Mouse (Mus musculus) kidney, postnatal 0 days (tissue): ENCODE measurements around the gene Cyb561d1. TPM values are rescaled to one million over a fixed set of nuclear protein-coding genes. Genes with fewer than 3 reads are reported as not detected.

Source experiments
- ATAC-seq: fragments of 200-750 bp; cut with Nextera tagmentation; replicated peaks from 2 replicates; pipeline ENCODE4 v1.8.0; 2017; ENCODE audit warnings: low read depth, moderate number of reproducible peaks, moderate TSS enrichment, moderate library complexity; ENCODE audit not compliant: low FRiP score
- DNase-seq: peaks from one replicate; pipeline ENCODE4 v3.0.0-alpha.2; 2016; ENCODE audit warnings: low spot score
- H3K27ac ChIP-seq: fragments of 300-500 bp; sonication (generic); 2 replicates; pipeline ENCODE4 v1.5.1; 2014; ENCODE audit warnings: mild to moderate bottlenecking
- H3K27me3 ChIP-seq: fragments of 300-500 bp; sonication (generic); 2 replicates; pipeline ENCODE4 v1.6.1; 2014; ENCODE audit warnings: low read length, mixed read lengths; ENCODE audit not compliant: insufficient read depth
- H3K36me3 ChIP-seq: fragments of 300-500 bp; sonication (generic); 2 replicates; pipeline ENCODE4 v1.6.1; 2014; ENCODE audit warnings: low read length, mixed read lengths; ENCODE audit not compliant: insufficient read depth
- H3K4me1 ChIP-seq: fragments of 300-500 bp; sonication (generic); replicated peaks from 2 replicates; pipeline ENCODE4 v1.6.1; 2014; ENCODE audit warnings: antibody characterized with exemption, low read length, mixed read lengths; ENCODE audit not compliant: insufficient read depth
- H3K4me2 ChIP-seq: fragments of 300-500 bp; sonication (generic); 2 replicates; pipeline ENCODE4 v1.6.1; 2014; ENCODE audit warnings: mild to moderate bottlenecking, low read length, moderate library complexity, mixed read lengths
- H3K4me3 ChIP-seq: fragments of 300-500 bp; sonication (generic); replicated peaks from 2 replicates; pipeline ENCODE4 v1.5.1; 2014; ENCODE audit warnings: low read depth, low read length
- H3K9ac ChIP-seq: fragments of 300-500 bp; sonication (generic); 2 replicates; pipeline ENCODE4 v1.6.1; 2014; ENCODE audit warnings: low read depth, low read length
- H3K9me3 ChIP-seq: fragments of 300-500 bp; sonication (generic); replicated peaks from 2 replicates; pipeline ENCODE4 v1.6.1; 2016; ENCODE audit warnings: low read length, inconsistent platforms, mixed read lengths
- CTCF ChIP-seq: IDR thresholded peaks from 2 replicates; pipeline ENCODE4 v1.5.1; 2016; ENCODE audit warnings: antibody characterized with exemption, low read depth, mild to moderate bottlenecking, moderate library complexity
- WGBS: fragments of 180-500 bp; shearing (Covaris S2); extraction: QIAGEN DNeasy Blood & Tissue Kit; methylation state at CpG from one replicate; pipeline ENCODE4 v1.1.7; 2014; 5-methylcytosine and 5-hydroxymethylcytosine counted together
- polyA plus RNA-seq: library from polyadenylated mRNA; unstranded; fragments of >200 nt; fragmentation: Nextera tagmentation; extraction: Ambion mirVana; gene quantifications from 2 replicates; pipeline ENCODE4 v1.2.1, GENCODE M21; 2015

Cyb561d1 gene
- polyA plus RNA-seq, 1 experiment from 2014 or later, result 3.4 TPM

DNA sequence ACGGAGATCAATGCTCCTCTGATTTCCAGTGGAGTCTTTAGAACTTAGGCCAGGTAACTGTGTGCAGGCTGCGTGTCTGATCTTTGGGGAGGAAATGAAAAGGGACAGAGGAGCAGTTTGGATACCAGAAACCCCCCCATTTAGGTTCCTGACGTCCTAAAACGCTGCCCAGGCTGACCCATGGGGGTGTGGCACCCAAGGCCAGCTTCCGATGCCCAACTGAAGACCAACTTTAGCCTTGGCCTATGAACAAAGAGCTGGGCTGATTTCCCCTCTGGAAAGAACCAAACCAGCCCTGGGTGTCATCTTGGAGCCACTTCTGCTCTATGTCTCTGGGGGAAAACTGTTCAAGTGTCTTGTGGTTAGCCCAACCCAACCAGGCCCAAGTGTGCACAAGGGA is 36.9 kb downstream of the Cyb561d1 start:
- H3K4me3 ChIP-seq, result no peak overlapping the region
- H3K27ac ChIP-seq, result no peak overlapping the region
- H3K27me3 ChIP-seq, result no peaks in the 10 kb centered on the region
- no peak overlapping the region for H3K4me2 ChIP-seq
- TF ChIP-seq CTCF, result no peak
- H3K9ac ChIP-seq, result no peak overlapping the region
- H3K4me1 ChIP-seq, result peaks cover 8% of the 10 kb centered on the region; the same call in 1 of the 2 replicates
- no peak for ATAC-seq
- no peak for DNase-seq
- H3K36me3 ChIP-seq, result no peaks in the 10 kb centered on the region
- no peaks in the 10 kb centered on the region for H3K9me3 ChIP-seq
- 67% methylated on average over 5 of the region's 5 CpGs for whole genome bisulfite sequencing

DNA sequence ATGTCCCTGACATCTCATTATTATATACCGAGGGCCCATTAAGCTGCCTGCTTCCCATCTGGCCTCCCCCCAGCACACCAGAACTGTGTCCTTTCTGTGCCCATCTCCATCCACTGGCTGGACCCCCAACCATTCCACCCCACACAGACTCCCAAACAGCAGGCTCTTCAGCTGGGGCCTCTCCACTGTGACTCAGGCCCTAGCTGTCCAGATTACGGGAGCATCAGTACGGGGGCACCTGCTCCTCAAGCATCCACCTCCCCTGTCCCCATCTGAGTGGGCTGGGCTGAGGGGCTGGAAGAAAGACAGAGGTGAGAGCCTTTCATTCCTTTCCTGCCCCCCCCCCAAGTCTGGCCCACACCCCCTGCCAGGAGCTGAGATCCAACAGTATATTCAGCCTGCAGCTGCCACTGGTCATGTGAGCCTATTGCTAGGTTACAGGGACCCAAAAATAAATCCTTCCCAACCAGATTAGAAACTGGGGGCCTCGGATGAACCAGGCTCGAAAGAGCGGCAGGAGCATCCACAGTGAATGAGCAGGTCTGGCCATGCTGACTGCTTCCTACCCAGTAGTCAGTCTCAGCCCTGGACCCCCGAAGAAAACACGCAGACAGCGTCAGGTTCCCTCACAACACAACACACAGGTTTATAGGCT is 42.5 kb downstream of the Cyb561d1 start:
- H3K9me3 ChIP-seq, result no peaks in the 10 kb centered on the region
- H3K4me1 ChIP-seq, result no peaks in the 10 kb centered on the region
- no peak for ATAC-seq
- no peaks in the 10 kb centered on the region for H3K36me3 ChIP-seq
- DNase-seq, result no peak
- 54% methylated on average over 9 of the region's 9 CpGs for WGBS
- no peak overlapping the region for H3K4me2 ChIP-seq
- TF ChIP-seq CTCF, result no peak
- H3K9ac ChIP-seq, result no peak overlapping the region
- H3K27me3 ChIP-seq, result no peaks in the 10 kb centered on the region
- no peak overlapping the region for H3K4me3 ChIP-seq
- H3K27ac ChIP-seq, result no peak overlapping the region

DNA sequence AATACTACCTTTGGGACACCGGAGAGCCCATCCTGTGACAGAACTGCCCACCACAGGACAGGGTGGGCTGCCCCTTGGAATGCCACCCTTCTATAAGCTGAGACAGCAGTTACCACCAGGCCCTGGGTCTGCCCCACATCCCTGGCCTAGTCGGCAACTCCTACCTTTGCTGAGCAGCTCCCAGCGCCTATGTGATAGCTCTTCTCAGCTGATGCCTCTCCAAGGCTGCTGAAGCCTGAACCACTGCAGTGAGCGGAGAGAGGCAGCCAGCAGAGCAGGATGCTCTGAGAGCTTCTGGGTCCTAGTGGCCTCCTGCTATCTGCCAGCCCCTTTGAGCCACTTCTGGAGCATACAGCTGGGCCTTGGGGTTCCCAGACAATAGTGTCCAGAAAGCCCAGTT is 46.4 kb downstream of the Cyb561d1 start, which contains the start of gene Gpr61:
Gene Gpr61 (minus strand): TSS at position 227 of the 400 bp plus-strand sequence.
- Histone ChIP-seq H3K36me3 (no peaks in the 10 kb centered on the region), H3K9me3 (no peaks in the 10 kb centered on the region), H3K4me1 (no peaks in the 10 kb centered on the region), H3K27me3 (no peaks in the 10 kb centered on the region), H3K9ac (0 out of 2 replicates have a peak within 1 kb of the TSS, but pooled peaks have one; percentile 8), H3K4me3 (no peak within 1 kb of the TSS), H3K4me2 (no peak within 1 kb of the TSS), H3K27ac (no peak within 1 kb of the TSS)
- TF ChIP-seq CTCF, result no peak
- DNase-seq (no peak), ATAC-seq (no peak)
- 37% methylated on average over 4 of the region's 4 CpGs for WGBS

DNA sequence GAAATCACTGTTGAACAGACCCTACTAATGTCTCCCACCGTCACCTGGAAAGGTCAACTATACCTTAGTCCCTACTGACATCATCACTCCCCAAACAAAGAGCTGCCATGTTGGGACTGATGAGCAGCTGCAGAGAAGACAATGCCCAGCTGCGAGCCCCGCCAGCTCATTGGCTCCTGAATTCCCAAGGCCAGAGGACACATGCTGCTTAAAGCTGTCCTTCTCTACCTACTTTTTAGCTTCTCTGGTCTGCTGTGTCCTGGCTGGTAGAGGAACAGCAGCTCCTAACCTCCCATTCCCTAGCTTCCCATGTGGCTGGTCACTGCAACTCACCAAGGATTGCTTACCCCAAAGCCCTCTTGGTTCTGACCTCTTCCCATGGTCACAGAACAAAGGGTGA is 48.7 kb downstream of the Cyb561d1 start:
- Histone ChIP-seq H3K36me3 (no peaks in the 10 kb centered on the region), H3K4me2 (no peak overlapping the region), H3K4me3 (no peak overlapping the region), H3K27me3 (no peaks in the 10 kb centered on the region), H3K9me3 (no peaks in the 10 kb centered on the region), H3K27ac (no peak overlapping the region), H3K4me1 (peaks cover 4% of the 10 kb centered on the region; the same call in 1 of the 2 replicates), H3K9ac (no peak overlapping the region)
- no peak for DNase-seq
- WGBS, result 90% methylated on average over 3 of the region's 3 CpGs
- no peak for TF ChIP-seq CTCF
- ATAC-seq, result no peak

DNA sequence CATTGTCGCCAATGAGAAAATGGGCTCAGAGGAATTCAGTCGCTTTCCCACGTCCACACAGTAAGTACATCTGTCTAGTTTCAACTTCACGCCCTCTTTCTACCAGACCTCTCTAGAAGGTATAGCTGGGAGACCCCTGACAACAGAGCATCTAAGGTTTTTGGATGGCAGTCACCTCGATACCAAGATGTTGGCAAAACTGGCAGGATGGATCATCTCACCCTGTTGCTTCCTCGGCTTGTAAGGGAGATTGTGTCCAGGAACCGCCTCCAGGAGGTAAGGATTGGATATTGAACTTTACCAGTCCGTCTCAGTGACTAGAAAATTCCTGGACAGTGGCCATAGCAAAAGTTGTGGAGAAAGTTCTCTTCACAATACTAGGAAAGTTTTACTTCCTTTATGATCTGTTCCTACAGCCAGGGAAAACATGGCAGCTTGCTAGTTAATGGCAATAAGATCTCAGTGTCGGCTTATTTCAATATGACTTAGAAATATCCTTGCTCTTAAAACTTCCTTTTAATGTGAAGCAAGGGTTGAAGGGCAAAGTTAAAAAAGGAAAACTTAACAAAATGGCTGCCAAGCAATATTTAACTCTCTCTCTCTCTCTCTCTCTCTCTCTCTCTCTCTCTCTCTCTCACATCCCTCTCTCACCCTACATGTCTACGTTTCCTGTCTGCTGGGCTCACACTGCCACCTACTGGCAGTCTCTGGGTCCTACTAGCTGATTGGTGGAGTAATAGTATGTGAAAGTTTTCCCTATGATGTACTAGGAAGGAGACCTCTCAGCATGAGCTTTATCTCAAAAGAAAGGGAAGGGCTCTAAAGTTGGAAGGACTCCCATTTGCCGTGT is 53.4 kb downstream of the Cyb561d1 start:
- H3K27ac ChIP-seq, result peak overlapping the region; percentile 71; the same call in 1 of the 2 replicates
- TF ChIP-seq CTCF, result peak; percentile 97
- 65% methylated on average over 11 of the region's 11 CpGs for whole genome bisulfite sequencing

DNA sequence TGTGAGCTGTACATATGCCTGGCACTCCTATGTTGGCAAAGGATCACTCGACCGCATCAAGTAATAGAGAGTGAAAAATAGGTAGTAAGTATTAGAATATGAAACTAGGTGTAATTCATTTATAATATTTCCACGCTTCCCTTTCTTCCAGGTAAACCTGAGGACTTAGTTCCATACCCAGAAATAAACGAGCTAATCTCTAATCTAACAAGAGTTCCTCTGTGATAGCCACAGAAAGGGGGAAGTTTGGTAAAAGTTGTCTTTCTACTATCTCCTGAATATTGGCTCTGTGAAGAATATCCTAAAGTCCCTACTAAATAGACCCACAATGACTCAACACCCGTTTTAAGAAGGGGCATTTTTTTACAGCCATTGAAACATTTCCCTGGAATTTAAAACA is 54.3 kb downstream of the Cyb561d1 start:
- Histone ChIP-seq H3K9ac (peak overlapping the region; percentile 94; the same call in 1 of the 2 replicates), H3K9me3 (no peaks in the 10 kb centered on the region), H3K27ac (peak overlapping the region; percentile 97; the same call in 1 of the 2 replicates), H3K36me3 (no peaks in the 10 kb centered on the region), H3K27me3 (no peaks in the 10 kb centered on the region), H3K4me2 (peak overlapping the region; percentile 64), H3K4me3 (peak overlapping the region; percentile 97), H3K4me1 (peaks cover 13% of the 10 kb centered on the region)
- WGBS, result 56% methylated on average over 5 of the region's 5 CpGs
- DNase-seq, result no peak
- TF ChIP-seq CTCF, result no peak
- no peak for ATAC-seq

More for the DNA sequence above, 53.4 kb downstream of the Cyb561d1 start:
- peak; percentile 94 for DNase-seq
- Histone ChIP-seq H3K9me3 (no peaks in the 10 kb centered on the region), H3K4me3 (no peak overlapping the region), H3K27me3 (no peaks in the 10 kb centered on the region), H3K4me1 (peaks cover 13% of the 10 kb centered on the region), H3K9ac (no peak overlapping the region; the same call in 1 of the 2 replicates), H3K36me3 (no peaks in the 10 kb centered on the region), H3K4me2 (peak overlapping the region; percentile 21)
- ATAC-seq, result peak; percentile 44; the same call in 1 of the 2 replicates

Other genes with a start within 250 kb of the Cyb561d1 start
- gene Gstm3, start 231.9 kb downstream of the Cyb561d1 start, polyA plus RNA-seq, result 0.14 and 0.17 TPM in 2 replicates
- 148 and 155 TPM in 2 replicates for gene Gstm2, start 214.8 kb downstream of the Cyb561d1 start, polyA plus RNA-seq
- gene Gstm1, start 183.2 kb downstream of the Cyb561d1 start, polyA plus RNA-seq, result 177 and 224 TPM in 2 replicates
- 21.8 and 22.1 TPM in 2 replicates for gene Gstm4, start 156.3 kb downstream of the Cyb561d1 start, polyA plus RNA-seq
- 35.8 and 38.2 TPM in 2 replicates for gene Ampd2, start 114.6 kb downstream of the Cyb561d1 start, polyA plus RNA-seq
- 1.0 and 1.2 TPM in 2 replicates for gene Gnat2, start 108.4 kb downstream of the Cyb561d1 start, polyA plus RNA-seq
- 134 and 147 TPM in 2 replicates for gene Gnai3, start 55.1 kb downstream of the Cyb561d1 start, polyA plus RNA-seq
- gene Gpr61, start 46.3 kb downstream of the Cyb561d1 start, polyA plus RNA-seq, result not detected in 2 replicates
- gene Amigo1, start 14.9 kb downstream of the Cyb561d1 start, polyA plus RNA-seq, result 4.2 and 5.4 TPM in 2 replicates
- 10.9 and 11.0 TPM in 2 replicates for gene Atxn7l2, start 9.7 kb upstream of the Cyb561d1 start, polyA plus RNA-seq
- 3.5 and 3.6 TPM in 2 replicates for gene Sypl2, start 25.4 kb upstream of the Cyb561d1 start, polyA plus RNA-seq
- 254 and 255 TPM in 2 replicates for gene Psma5, start 55.7 kb upstream of the Cyb561d1 start, polyA plus RNA-seq
- gene Sort1, start 82.9 kb upstream of the Cyb561d1 start, polyA plus RNA-seq, result 11.7 and 12.4 TPM in 2 replicates
- not detected in 2 replicates for gene Mybphl, start 163.7 kb upstream of the Cyb561d1 start, polyA plus RNA-seq
- gene Psrc1, start 182.6 kb upstream of the Cyb561d1 start, polyA plus RNA-seq, result 19.0 and 20.4 TPM in 2 replicates
- gene Celsr2, start 214.3 kb upstream of the Cyb561d1 start, polyA plus RNA-seq, result 15.1 and 16.9 TPM in 2 replicates
- gene Sars, start 244.0 kb upstream of the Cyb561d1 start, polyA plus RNA-seq, result 118 and 135 TPM in 2 replicates